Mouse (Mus musculus): ENCODE data around the gene Olfr154. TPM values are rescaled to one million over a fixed set of nuclear protein-coding genes. Genes with fewer than 3 reads are reported as not detected.
"Not testable (repeated sequence)": the region's sequence is repeated elsewhere in the genome, so short reads cannot be mapped to it uniquely, and the experiment has no call there.

Gene Olfr154
- polyA plus RNA-seq (2012), result not detected in 2 replicates

DNA sequence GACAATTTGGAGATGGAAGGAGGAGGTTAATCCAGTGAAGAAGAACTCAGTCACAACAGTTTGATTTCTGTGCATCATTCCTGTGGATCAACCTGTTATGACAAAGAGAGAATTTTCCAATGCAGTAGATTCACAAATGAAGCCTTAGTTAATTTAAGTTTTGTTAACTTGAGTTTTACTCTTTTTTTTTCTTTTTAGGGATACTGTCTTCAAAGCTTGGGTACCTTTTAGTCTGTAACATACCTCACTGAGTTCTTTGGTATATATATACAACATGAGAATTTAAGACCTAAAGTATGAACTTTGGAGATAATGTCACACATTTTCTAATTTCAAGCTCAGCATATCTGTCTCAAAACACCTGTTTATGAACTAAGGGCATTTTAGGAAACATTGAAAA is at the start of gene Olfr154:
Gene Olfr154, minus strand, starts transcription at position 101 of the 400 bp plus-strand sequence.
- TF ChIP-seq GATA1 (IDR thresholded peaks at IDR 0.05; ENCODE audit: low read length), result not testable (repeated sequence)

DNA sequence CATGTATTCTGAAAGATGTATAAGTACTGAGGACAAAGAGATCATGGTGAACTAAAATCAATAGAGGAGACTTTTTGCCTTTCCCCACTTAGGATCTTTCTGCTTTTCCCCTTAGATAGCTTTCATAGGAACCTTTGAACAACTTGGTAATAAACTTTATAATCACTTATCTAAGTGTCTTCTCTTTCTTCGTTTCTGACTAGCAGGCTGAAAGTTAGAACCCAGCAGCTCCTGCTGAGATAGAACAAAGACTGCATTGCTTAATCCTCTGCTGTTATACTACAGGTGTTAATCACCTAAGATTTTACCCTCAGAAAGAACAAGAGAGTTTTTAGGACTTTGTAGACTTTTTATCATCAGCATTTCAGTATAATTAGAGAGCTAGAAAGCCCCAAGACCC is 46.9 kb upstream of the Olfr154 start:
- TF ChIP-seq GATA1 (IDR thresholded peaks at IDR 0.05; ENCODE audit: low read length), result no peak

DNA sequence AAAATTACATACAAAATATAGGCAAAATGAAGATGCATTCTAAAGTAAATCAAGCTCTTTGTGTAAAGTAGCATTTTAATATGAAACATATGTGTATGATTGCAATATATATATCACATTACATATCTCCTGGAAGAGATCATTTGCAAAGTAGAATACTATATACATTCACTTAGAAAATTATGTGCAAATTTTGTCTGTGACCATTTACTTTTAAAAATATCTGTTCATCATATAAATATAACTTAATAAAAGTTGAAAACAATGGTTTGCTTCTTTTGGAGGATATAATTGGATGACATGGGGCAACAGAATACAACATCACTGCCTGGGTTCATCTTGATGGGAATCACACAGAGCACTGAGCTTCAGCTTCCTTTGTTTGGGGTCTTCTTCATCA is 24.9 kb upstream of the Olfr154 start, which contains the start of gene Olfr1008:
Gene Olfr1008, plus strand, starts transcription at position 301 of the 400 bp plus-strand sequence.
- TF ChIP-seq GATA1 (IDR thresholded peaks at IDR 0.05; ENCODE audit: low read length), result no peak

DNA sequence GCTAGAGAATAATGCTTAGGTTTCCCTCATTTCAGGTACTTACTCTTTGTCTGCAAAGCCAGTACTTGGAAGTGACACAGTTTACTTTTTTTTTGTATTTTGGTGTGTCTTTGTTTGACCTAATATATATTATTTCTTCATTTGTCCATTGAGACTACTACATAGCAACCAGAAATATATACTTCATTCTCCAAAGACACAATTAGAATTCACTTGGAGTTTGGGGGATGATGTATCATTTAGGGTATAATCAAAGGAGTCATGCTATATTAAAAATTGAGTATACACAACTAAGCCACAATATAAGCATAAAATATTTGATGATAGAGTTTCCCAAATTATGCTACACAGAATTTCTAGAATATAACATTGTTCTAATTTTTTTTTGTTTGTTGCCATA is 14.4 kb upstream of the Olfr154 start, which contains the start of gene Olfr1006:
Gene Olfr1006, minus strand, starts transcription at position 101 of the 400 bp plus-strand sequence.
- TF ChIP-seq GATA1 (IDR thresholded peaks at IDR 0.05; ENCODE audit: low read length), result no peak

DNA sequence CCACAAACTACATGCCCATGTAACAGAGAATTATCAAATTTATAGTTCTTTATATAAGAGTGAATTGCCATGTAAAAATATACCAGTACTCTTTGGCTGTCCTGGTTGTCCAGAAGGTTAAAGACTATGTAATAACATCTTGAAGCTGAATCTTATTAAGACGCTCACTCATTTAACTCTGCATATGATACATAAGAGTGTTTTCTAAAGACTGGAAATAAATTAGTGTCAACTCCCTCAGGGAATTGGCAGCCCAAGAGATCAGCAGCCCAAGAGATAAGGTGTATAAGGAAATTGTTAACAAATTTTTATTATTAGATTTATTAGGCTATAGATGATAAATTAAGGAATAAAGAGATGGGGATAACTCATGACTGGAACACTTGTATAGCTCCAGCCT is 13.7 kb downstream of the Olfr154 start, which contains the start of gene Olfr1002:
Gene Olfr1002, minus strand, starts transcription at position 101 of the 400 bp plus-strand sequence.
- TF ChIP-seq GATA1 (IDR thresholded peaks at IDR 0.05; ENCODE audit: low read length), result no peak

Other genes starting within 250 kb of the Olfr154 start
- gene Olfr993, start 249.6 kb downstream of the Olfr154 start, polyA plus RNA-seq (2012), result not detected in 2 replicates
- gene Olfr994, start 228.0 kb downstream of the Olfr154 start, polyA plus RNA-seq (2012), result not detected in 2 replicates
- not detected in 2 replicates for gene Olfr995, start 220.8 kb downstream of the Olfr154 start, polyA plus RNA-seq (2012)
- gene 4833423E24Rik, start 145.4 kb downstream of the Olfr154 start, polyA plus RNA-seq (2012), result not detected in 2 replicates
- not detected in 2 replicates for gene Olfr996, start 85.2 kb downstream of the Olfr154 start, polyA plus RNA-seq (2012)
- gene Olfr998, start 75.5 kb downstream of the Olfr154 start, polyA plus RNA-seq (2012), result not detected in 2 replicates
- not detected in 2 replicates for gene Olfr1000, start 52.6 kb downstream of the Olfr154 start, polyA plus RNA-seq (2012)
- gene Olfr1002, start 13.8 kb downstream of the Olfr154 start, polyA plus RNA-seq (2012), result not detected in 2 replicates
- not detected in 2 replicates for gene Olfr1006, start 14.3 kb upstream of the Olfr154 start, polyA plus RNA-seq (2012)
- gene Olfr1008, start 25.0 kb upstream of the Olfr154 start, polyA plus RNA-seq (2012), result not detected in 2 replicates
- not detected in 2 replicates for gene Olfr1009, start 51.0 kb upstream of the Olfr154 start, polyA plus RNA-seq (2012)
- not detected in 2 replicates for gene Olfr1012, start 98.3 kb upstream of the Olfr154 start, polyA plus RNA-seq (2012)
- not detected in 2 replicates for gene Olfr1013, start 102.6 kb upstream of the Olfr154 start, polyA plus RNA-seq (2012)
- not detected in 2 replicates for gene Olfr1014, start 108.3 kb upstream of the Olfr154 start, polyA plus RNA-seq (2012)
- not detected in 2 replicates for gene Olfr1015, start 117.6 kb upstream of the Olfr154 start, polyA plus RNA-seq (2012)
- not detected in 2 replicates for gene Olfr1016, start 138.1 kb upstream of the Olfr154 start, polyA plus RNA-seq (2012)
- not detected in 2 replicates for gene Olfr1018, start 154.0 kb upstream of the Olfr154 start, polyA plus RNA-seq (2012)
- not detected in 2 replicates for gene Olfr1019, start 181.0 kb upstream of the Olfr154 start, polyA plus RNA-seq (2012)
- not detected in 2 replicates for gene Olfr1020, start 182.6 kb upstream of the Olfr154 start, polyA plus RNA-seq (2012)
- not detected in 2 replicates for gene Olfr1022, start 204.1 kb upstream of the Olfr154 start, polyA plus RNA-seq (2012)
- gene Olfr1023, start 221.2 kb upstream of the Olfr154 start, polyA plus RNA-seq (2012), result not detected in 2 replicates
- gene Olfr1024, start 240.6 kb upstream of the Olfr154 start, polyA plus RNA-seq (2012), result not detected in 2 replicates